Mouse (Mus musculus) erythroblast, embryonic 14.5 days (primary cell): Measurements from ENCODE around the gene Psen1.

Experiments
- GATA1 ChIP-seq: IDR thresholded peaks from 2 replicates; pipeline ENCODE4 v1.6.1; 2012; ENCODE audit warnings: low read length, inconsistent platforms, mixed read lengths
- TAL1 ChIP-seq: IDR thresholded peaks from 3 replicates; pipeline ENCODE4 v1.6.1; 2012; ENCODE audit warnings: low read length, inconsistent platforms, mixed read lengths

GRCm38 (mm10) chr12:83775621-83776020 is 87.7 kb downstream of the Psen1 start:
- no peak for TF ChIP-seq GATA1
- no peak for TF ChIP-seq TAL1
